Mouse (Mus musculus) hindbrain, embryonic 12.5 days (tissue): Measurements from ENCODE around the gene Crip1. TPM values are rescaled to one million over a fixed set of nuclear protein-coding genes. Genes with fewer than 3 reads are reported as not detected.

Experiments used
- ATAC-seq: fragments of 200-750 bp; cut with Nextera tagmentation; 2 replicates; pipeline ENCODE4 v1.8.0; 2017; ENCODE audit warnings: moderate TSS enrichment; ENCODE audit not compliant: low FRiP score
- H3K27ac ChIP-seq: fragments of 300-500 bp; sonication (generic); 2 replicates; pipeline ENCODE4 v1.5.1; 2016; ENCODE audit warnings: mild to moderate bottlenecking
- H3K27me3 ChIP-seq: fragments of 300-500 bp; sonication (generic); 2 replicates; pipeline ENCODE4 v1.6.1; 2016; ENCODE audit warnings: mild to moderate bottlenecking
- H3K36me3 ChIP-seq: fragments of 300-500 bp; sonication (generic); 2 replicates; pipeline ENCODE4 v1.6.1; 2016; ENCODE audit warnings: mild to moderate bottlenecking
- H3K4me1 ChIP-seq: fragments of 300-500 bp; sonication (generic); 2 replicates; pipeline ENCODE4 v1.6.1; 2016
- H3K4me2 ChIP-seq: fragments of 300-500 bp; sonication (generic); replicated peaks from 2 replicates; pipeline ENCODE4 v1.6.1; 2016; ENCODE audit warnings: mild to moderate bottlenecking
- H3K4me3 ChIP-seq: fragments of 300-500 bp; sonication (generic); 2 replicates; pipeline ENCODE4 v1.5.1; 2016; ENCODE audit warnings: mild to moderate bottlenecking
- H3K9ac ChIP-seq: fragments of 300-500 bp; sonication (generic); 2 replicates; pipeline ENCODE4 v1.6.1; 2016; ENCODE audit warnings: mild to moderate bottlenecking, moderate library complexity
- H3K9me3 ChIP-seq: fragments of 300-500 bp; sonication (generic); replicated peaks from 2 replicates; pipeline ENCODE4 v1.6.1; 2016; ENCODE audit warnings: mild to moderate bottlenecking
- WGBS: fragments of 180-500 bp; shearing (Covaris S2); methylation state at CpG from one replicate; pipeline ENCODE4 v1.1.7; 2016; 5-methylcytosine and 5-hydroxymethylcytosine counted together
- polyA plus RNA-seq: library from polyadenylated mRNA; unstranded; fragments of >200 nt; fragmentation: Nextera tagmentation; extraction: Ambion mirVana; gene quantifications from 2 replicates; pipeline ENCODE4 v1.2.1, GENCODE M21; 2016

Gene Crip1
- polyA plus RNA-seq, 1 experiment from 2014 or later, result 90.8 TPM

- no peak overlapping the region for H3K4me2 ChIP-seq
- H3K9me3 ChIP-seq, result 0 out of 2 replicates have a peak, but pooled peaks cover 4% of the 10 kb centered on the region
- no peaks in the 10 kb centered on the region for H3K36me3 ChIP-seq
- WGBS, result 92% methylated on average over 4 of the region's 4 CpGs
- H3K27ac ChIP-seq, result no peak overlapping the region
- H3K9ac ChIP-seq, result no peak overlapping the region
- no peaks in the 10 kb centered on the region for H3K4me1 ChIP-seq
- no peak for ATAC-seq
- H3K27me3 ChIP-seq, result no peaks in the 10 kb centered on the region
- H3K4me3 ChIP-seq, result no peak overlapping the region
Observed at GRCm38 (mm10) chr12:113201301-113201700, 55.2 kb downstream of the Crip1 start.

- no peaks in the 10 kb centered on the region for H3K36me3 ChIP-seq
- no peak overlapping the region for H3K9ac ChIP-seq
- 0 out of 2 replicates have a peak, but pooled peaks cover 4% of the 10 kb centered on the region for H3K9me3 ChIP-seq
- H3K4me3 ChIP-seq, result no peak overlapping the region
- no peaks in the 10 kb centered on the region for H3K4me1 ChIP-seq
- ATAC-seq, result no peak
- H3K27me3 ChIP-seq, result no peaks in the 10 kb centered on the region
- no peak overlapping the region for H3K4me2 ChIP-seq
- H3K27ac ChIP-seq, result no peak overlapping the region
Observed at GRCm38 (mm10) chr12:113202008-113202407, 55.9 kb downstream of the Crip1 start.

Other genes with a start within 250 kb of the Crip1 start
- gene Jag2, start 216.5 kb upstream of the Crip1 start, polyA plus RNA-seq, result 9.4 and 10.3 TPM in 2 replicates
- 51.5 and 65.9 TPM in 2 replicates for gene Nudt14, start 204.2 kb upstream of the Crip1 start, polyA plus RNA-seq
- 34.5 and 34.8 TPM in 2 replicates for gene Btbd6, start 169.8 kb upstream of the Crip1 start, polyA plus RNA-seq
- gene Brf1, start 145.6 kb upstream of the Crip1 start, polyA plus RNA-seq, result 72.4 and 75.5 TPM in 2 replicates
- 29.2 and 29.4 TPM in 2 replicates for gene Pacs2, start 131.8 kb upstream of the Crip1 start, polyA plus RNA-seq
- gene Tex22, start 71.8 kb upstream of the Crip1 start, polyA plus RNA-seq, result not detected in 2 replicates
- gene Mta1, start 48.0 kb upstream of the Crip1 start, polyA plus RNA-seq, result 16.9 and 18.9 TPM in 2 replicates
- 217 and 245 TPM in 2 replicates for gene Crip2, start 6.1 kb upstream of the Crip1 start, polyA plus RNA-seq
- 34.1 and 38.5 TPM in 2 replicates for gene Tedc1, start 10.1 kb downstream of the Crip1 start, polyA plus RNA-seq
- 22.9 and 23.2 TPM in 2 replicates for gene Tmem121, start 39.6 kb downstream of the Crip1 start, polyA plus RNA-seq